Mouse (Mus musculus) CD8-positive naive resting alpha-beta T cell, adult 2 months (primary cell): ENCODE measurements around the gene Mcl1.
A peak's percentile ranks its signal among the peaks of the same experiment; 100 is the strongest.
"Not testable (repeated sequence)": the region's sequence is repeated elsewhere in the genome, so short reads cannot be mapped to it uniquely, and the experiment has no call there.

Experiments
- DNase-seq, 2 experiments: peaks; one replicate each; pipeline ENCODE4 v3.0.0; 2022; ENCODE audit warnings: low read depth in 2 of 2, low spot score in 2 of 2

Mcl1 gene

GRCm38 (mm10) chr3:95666124-95666844 lies 7.7 kb downstream of the Mcl1 start:
- DNase-seq = peak; percentile 46 to 67

- DNase-seq = no peak
These were observed 8.9 kb downstream of the Mcl1 start for GRCm38 (mm10) chr3:95667521-95667920.

GRCm38 (mm10) chr3:95668026-95668425 lies 9.4 kb downstream of the Mcl1 start:
- DNase-seq = no peak

GRCm38 (mm10) chr3:95668589-95669308 lies 10.2 kb downstream of the Mcl1 start:
- peak; percentile 53 to 57 for DNase-seq

- DNase-seq = no peak
These were observed 10.7 kb downstream of the Mcl1 start for GRCm38 (mm10) chr3:95669309-95669665.

GRCm38 (mm10) chr3:95670419-95670818 lies 11.8 kb downstream of the Mcl1 start:
- DNase-seq = not testable (repeated sequence)

- DNase-seq = no peak
These were observed 12.6 kb downstream of the Mcl1 start for GRCm38 (mm10) chr3:95671201-95671600.

- DNase-seq = peak in 1 of 2 experiments; percentile 68
These were observed 13.9 kb downstream of the Mcl1 start for GRCm38 (mm10) chr3:95672461-95672860.

GRCm38 (mm10) chr3:95672861-95673706 lies 14.5 kb downstream of the Mcl1 start:
- peak; percentile 63 to 65 for DNase-seq

- DNase-seq = no peak
These were observed 15.2 kb downstream of the Mcl1 start for GRCm38 (mm10) chr3:95673707-95674211.

- peak; percentile 75 to 82 for DNase-seq
These were observed 15.6 kb downstream of the Mcl1 start for GRCm38 (mm10) chr3:95674236-95674635.

GRCm38 (mm10) chr3:95674812-95675211 lies 16.2 kb downstream of the Mcl1 start:
- no peak for DNase-seq

- DNase-seq = peak; percentile 42 to 54
These were observed 16.9 kb downstream of the Mcl1 start for GRCm38 (mm10) chr3:95675301-95676092.

- peak in 1 of 2 experiments; percentile 47 for DNase-seq
These were observed 18.3 kb downstream of the Mcl1 start for GRCm38 (mm10) chr3:95676745-95677419.

GRCm38 (mm10) chr3:95677420-95678090 lies 19.0 kb downstream of the Mcl1 start:
- no peak for DNase-seq

- DNase-seq = no peak
These were observed 21.0 kb downstream of the Mcl1 start for GRCm38 (mm10) chr3:95679551-95679950.

- no peak for DNase-seq
These were observed 22.1 kb downstream of the Mcl1 start for GRCm38 (mm10) chr3:95680673-95681072.

- no peak for DNase-seq
These were observed 22.8 kb downstream of the Mcl1 start for GRCm38 (mm10) chr3:95681365-95681764.

GRCm38 (mm10) chr3:95682878-95683277 lies 24.3 kb downstream of the Mcl1 start:
- no peak for DNase-seq
